Mouse (Mus musculus) cerebellum, adult 2 months (tissue): ENCODE results near the gene Gm42957.

Experiments
- CTCF ChIP-seq: fragments of 200-500 bp; IDR thresholded peaks from 2 replicates; pipeline ENCODE4 v1.5.1; 2011; ENCODE audit warnings: low read depth, mild to moderate bottlenecking, control low read depth, low read length, moderate library complexity, borderline replicate concordance; ENCODE audit not compliant: insufficient read depth
- POLR2A ChIP-seq: fragments of 200-500 bp; IDR thresholded peaks from 2 replicates; pipeline ENCODE4 v1.6.1; 2011; ENCODE audit warnings: low read length, control low read depth, borderline replicate concordance; ENCODE audit not compliant: insufficient read depth

DNA sequence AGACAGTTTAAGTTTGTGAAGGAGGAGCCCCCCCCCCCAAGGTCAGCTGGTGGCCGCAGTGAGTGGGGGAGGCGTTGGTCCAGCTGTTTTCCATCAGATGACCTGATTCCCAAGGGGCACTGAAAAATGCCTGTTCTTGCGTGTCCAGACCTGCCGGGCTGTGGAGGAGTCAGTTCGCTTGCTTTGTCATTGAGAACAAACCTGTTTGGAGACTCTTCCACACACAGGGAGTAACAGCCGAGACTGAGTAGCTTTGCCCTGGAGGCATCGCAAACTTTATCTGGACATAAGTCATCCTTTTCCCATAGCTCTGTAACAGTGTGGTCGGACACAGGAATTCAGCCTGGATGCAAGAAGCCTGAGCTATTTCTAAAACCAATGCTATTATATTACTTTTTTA lies 39.2 kb downstream of the Gm42957 start:
- TF ChIP-seq POLR2A, result no peak
- TF ChIP-seq CTCF, result no peak
